Mouse (Mus musculus) kidney, embryonic 16.5 days (tissue): Measurements from ENCODE around the gene Zfp385c. TPM values are rescaled to one million over a fixed set of nuclear protein-coding genes. Genes with fewer than 3 reads are reported as not detected.

Experiments used
- ATAC-seq: fragments of 200-750 bp; cut with Nextera tagmentation; 2 replicates; pipeline ENCODE4 v1.8.0; 2017; ENCODE audit warnings: moderate TSS enrichment; ENCODE audit not compliant: low FRiP score, low TSS enrichment
- H3K27ac ChIP-seq: fragments of 300-500 bp; sonication (generic); 2 replicates; pipeline ENCODE4 v1.5.1; 2014; ENCODE audit warnings: low read length
- H3K27me3 ChIP-seq: fragments of 300-500 bp; sonication (generic); 2 replicates; pipeline ENCODE4 v1.6.1; 2014; ENCODE audit warnings: low read length, control low read depth, mixed read lengths; ENCODE audit not compliant: insufficient read depth
- H3K36me3 ChIP-seq: fragments of 300-500 bp; sonication (generic); 2 replicates; pipeline ENCODE4 v1.6.1; 2014; ENCODE audit warnings: low read length, control low read depth, mixed read lengths; ENCODE audit not compliant: insufficient read depth
- H3K4me1 ChIP-seq: fragments of 300-500 bp; sonication (generic); 2 replicates; pipeline ENCODE4 v1.6.1; 2014; ENCODE audit warnings: low read length, control low read depth, mixed read lengths; ENCODE audit not compliant: insufficient read depth
- H3K4me2 ChIP-seq: fragments of 300-500 bp; sonication (generic); replicated peaks from 2 replicates; pipeline ENCODE4 v1.6.1; 2014; ENCODE audit warnings: low read depth, low read length
- H3K4me3 ChIP-seq: fragments of 300-500 bp; sonication (generic); 2 replicates; pipeline ENCODE4 v1.5.1; 2014; ENCODE audit warnings: mild to moderate bottlenecking, low read length
- H3K9ac ChIP-seq: fragments of 300-500 bp; sonication (generic); replicated peaks from 2 replicates; pipeline ENCODE4 v1.6.1; 2014; ENCODE audit warnings: low read length
- H3K9me3 ChIP-seq: fragments of 300-500 bp; sonication (generic); 2 replicates; pipeline ENCODE4 v1.6.1; 2016; ENCODE audit warnings: low read length, control low read depth
- WGBS: fragments of 180-500 bp; shearing (Covaris S2); extraction: QIAGEN DNeasy Blood & Tissue Kit; methylation state at CpG from one replicate; pipeline ENCODE4 v1.1.7; 2014; 5-methylcytosine and 5-hydroxymethylcytosine counted together
- polyA plus RNA-seq: library from polyadenylated mRNA; unstranded; fragments of >200 nt; fragmentation: Nextera tagmentation; extraction: Ambion mirVana; gene quantifications from 2 replicates; pipeline ENCODE4 v1.2.1, GENCODE M21; 2015

Zfp385c gene
- polyA plus RNA-seq, 1 experiment from 2014 or later: 0.32 TPM

DNA sequence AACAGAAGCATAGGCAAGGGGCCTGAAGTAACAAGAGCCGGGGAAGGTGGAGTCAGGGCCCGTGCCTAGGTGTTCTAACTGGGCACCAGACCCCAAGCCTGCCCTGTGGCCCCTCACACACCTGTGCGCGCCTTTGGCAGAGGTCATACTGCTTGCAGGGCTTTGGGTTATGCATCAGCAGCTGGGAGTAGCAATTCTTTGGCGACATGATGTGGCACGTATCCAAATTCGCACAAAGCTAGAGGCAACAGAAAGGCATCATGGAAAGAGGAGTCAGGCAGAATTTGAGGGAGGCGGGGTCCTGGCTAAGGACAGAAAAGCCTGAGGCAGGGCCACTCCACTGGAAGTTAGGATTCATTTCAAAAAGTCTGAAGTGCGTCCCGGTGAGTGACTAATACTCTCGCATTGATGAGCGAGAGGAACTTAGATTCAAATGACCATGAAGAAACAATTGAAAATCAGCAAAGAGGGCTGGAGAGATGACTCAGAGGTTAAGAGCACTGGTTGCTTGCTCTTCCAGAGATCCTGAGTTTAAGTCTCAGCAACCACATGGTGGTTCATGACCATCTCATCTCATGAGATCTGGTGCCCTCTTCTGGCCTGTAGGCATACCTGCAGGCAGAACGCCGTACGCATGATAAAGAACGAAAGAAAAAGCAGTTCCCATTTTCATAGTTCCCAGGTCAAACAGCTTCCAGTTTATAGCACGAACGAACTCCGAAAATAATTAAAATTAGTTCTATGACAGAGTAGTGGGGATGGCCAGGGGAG is 10.0 kb upstream of the Zfp385c start:
- Histone ChIP-seq H3K4me1 (0 out of 2 replicates have a peak, but pooled peaks cover 3% of the 10 kb centered on the region), H3K4me2 (peak overlapping the region; percentile 45), H3K27ac (no peak overlapping the region), H3K27me3 (no peaks in the 10 kb centered on the region), H3K36me3 (peaks cover 22% of the 10 kb centered on the region), H3K9me3 (no peaks in the 10 kb centered on the region), H3K4me3 (0 out of 2 replicates have a peak overlapping the region, but pooled peaks have one; percentile 5), H3K9ac (no peak overlapping the region)
- peak; percentile 36; the same call in 1 of the 2 replicates for ATAC-seq
- 36% methylated on average over 19 of the region's 19 CpGs for WGBS

GRCm38 (mm10) chr11:100701301-100701700 is 9.0 kb upstream of the Zfp385c start:
- Histone ChIP-seq H3K4me1 (0 out of 2 replicates have a peak, but pooled peaks cover 3% of the 10 kb centered on the region), H3K4me3 (peak overlapping the region; percentile 26), H3K27me3 (no peaks in the 10 kb centered on the region), H3K9me3 (no peaks in the 10 kb centered on the region), H3K27ac (no peak overlapping the region), H3K4me2 (peak overlapping the region; percentile 41), H3K36me3 (peaks cover 17% of the 10 kb centered on the region; the same call in 1 of the 2 replicates), H3K9ac (0 out of 2 replicates have a peak overlapping the region, but pooled peaks have one; percentile 42)
- no peak for ATAC-seq
- 2% methylated on average over 14 of the region's 14 CpGs for WGBS

DNA sequence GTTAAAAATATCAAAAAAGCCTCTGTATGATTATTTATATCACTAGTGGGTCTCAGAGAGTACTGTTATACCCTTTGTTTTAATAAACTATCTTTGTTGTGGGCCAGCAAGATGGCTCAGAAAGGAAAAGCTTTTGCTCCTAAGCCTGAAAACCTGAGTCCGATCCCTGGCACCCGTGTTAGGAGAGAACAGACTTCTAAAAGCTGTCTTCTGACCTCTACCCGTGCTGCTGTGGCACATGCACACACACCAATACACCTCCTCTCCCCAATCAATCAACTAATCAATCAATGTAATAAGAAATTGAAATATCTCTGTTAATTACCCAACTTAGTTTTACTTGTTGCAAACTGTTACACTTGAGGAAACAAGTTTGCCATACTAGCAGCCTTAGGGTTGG is 8.5 kb upstream of the Zfp385c start:
- H3K4me2 ChIP-seq: peak overlapping the region; percentile 41; the same call in 1 of the 2 replicates
- H3K9me3 ChIP-seq: no peaks in the 10 kb centered on the region
- WGBS: 79% methylated on average over 3 of the region's 3 CpGs
- 0 out of 2 replicates have a peak, but pooled peaks cover 3% of the 10 kb centered on the region for H3K4me1 ChIP-seq
- H3K27ac ChIP-seq: no peak overlapping the region
- H3K27me3 ChIP-seq: no peaks in the 10 kb centered on the region
- ATAC-seq: no peak
- H3K9ac ChIP-seq: no peak overlapping the region
- H3K4me3 ChIP-seq: no peak overlapping the region
- peaks cover 11% of the 10 kb centered on the region; the same call in 1 of the 2 replicates for H3K36me3 ChIP-seq

DNA sequence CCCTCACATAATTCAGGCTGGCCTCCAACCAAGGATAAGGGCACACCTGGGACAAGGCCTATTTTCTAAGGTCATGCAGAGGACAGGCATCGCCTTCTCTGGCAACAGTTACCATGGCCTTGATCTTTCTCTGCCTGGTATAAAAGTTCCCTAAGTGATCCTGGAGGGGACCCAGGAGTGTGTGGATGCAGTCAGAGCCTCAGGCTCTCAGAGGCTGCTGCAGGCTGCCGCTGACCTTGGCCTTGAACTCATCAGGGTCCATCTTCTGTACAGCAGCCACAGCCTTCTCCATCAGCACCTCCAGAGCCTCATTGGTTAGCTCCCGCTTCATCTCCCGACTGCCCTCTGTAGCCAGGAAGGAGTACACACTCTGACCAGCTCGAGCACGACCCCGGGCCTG is 5.7 kb upstream of the Zfp385c start:
- 79% methylated on average over 7 of the region's 7 CpGs for WGBS
- Histone ChIP-seq H3K9me3 (no peaks in the 10 kb centered on the region), H3K36me3 (no peaks in the 10 kb centered on the region), H3K27me3 (no peaks in the 10 kb centered on the region), H3K4me3 (no peak overlapping the region), H3K4me1 (0 out of 2 replicates have a peak, but pooled peaks cover 3% of the 10 kb centered on the region), H3K4me2 (no peak overlapping the region), H3K9ac (no peak overlapping the region), H3K27ac (no peak overlapping the region)
- no peak for ATAC-seq

DNA sequence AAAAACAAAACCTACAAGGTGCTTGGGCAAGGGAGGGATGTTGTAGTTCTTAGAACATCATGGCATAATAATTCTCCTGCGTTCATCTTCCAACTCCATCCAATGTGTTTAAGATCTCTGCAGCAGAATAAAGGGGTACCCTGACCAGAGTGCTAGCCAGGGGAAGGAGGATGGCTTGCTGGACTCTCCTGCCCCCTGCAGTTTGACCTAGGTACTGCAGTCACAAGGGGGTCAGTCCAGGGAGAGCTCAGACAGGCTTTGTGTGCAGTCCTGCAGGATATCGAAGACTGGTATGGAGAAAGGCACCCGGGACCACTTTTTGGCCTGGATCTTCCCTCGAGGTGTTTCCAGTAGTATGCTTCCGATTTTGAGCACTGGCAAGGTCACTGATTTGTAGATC is 2.7 kb upstream of the Zfp385c start:
- Histone ChIP-seq H3K4me3 (no peak overlapping the region), H3K9ac (no peak overlapping the region), H3K9me3 (no peaks in the 10 kb centered on the region), H3K27me3 (peaks cover 2% of the 10 kb centered on the region; the same call in 1 of the 2 replicates), H3K27ac (no peak overlapping the region), H3K36me3 (no peaks in the 10 kb centered on the region), H3K4me2 (no peak overlapping the region), H3K4me1 (peaks cover 8% of the 10 kb centered on the region)
- ATAC-seq: no peak
- WGBS: 40% methylated on average over 5 of the region's 5 CpGs

DNA sequence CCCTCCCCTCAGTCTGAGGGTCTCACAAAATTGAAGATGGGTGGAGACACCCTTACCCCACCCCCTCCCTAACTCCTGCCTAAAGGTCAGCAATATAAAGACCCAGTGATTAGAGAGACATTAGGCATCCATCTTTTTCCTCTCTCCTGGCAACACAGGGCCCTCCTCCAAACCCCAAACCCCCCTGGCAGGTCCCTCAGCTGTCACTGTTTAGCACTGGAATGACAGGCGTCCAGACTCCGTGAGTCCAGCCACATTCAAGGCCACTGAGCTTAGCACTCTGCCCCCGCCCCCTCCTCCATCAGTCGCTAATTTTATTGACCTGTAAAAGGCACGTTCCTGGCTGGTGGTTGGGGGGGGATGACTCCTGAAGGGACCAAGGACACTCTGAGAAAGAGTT is 899 bp upstream of the Zfp385c start:
- ATAC-seq: no peak
- WGBS: 21% methylated on average over 5 of the region's 5 CpGs
- H3K27ac ChIP-seq: no peak overlapping the region

GRCm38 (mm10) chr11:100690389-100690788 is 1.9 kb downstream of the Zfp385c start:
- Histone ChIP-seq H3K27ac (no peak overlapping the region), H3K9me3 (no peaks in the 10 kb centered on the region), H3K4me1 (peaks cover 8% of the 10 kb centered on the region), H3K4me2 (no peak overlapping the region), H3K9ac (no peak overlapping the region), H3K4me3 (no peak overlapping the region), H3K36me3 (no peaks in the 10 kb centered on the region), H3K27me3 (peaks cover 2% of the 10 kb centered on the region; the same call in 1 of the 2 replicates)
- 74% methylated on average over 7 of the region's 7 CpGs for WGBS
- ATAC-seq: no peak

More for the DNA sequence above, 899 bp upstream of the Zfp385c start:
- H3K9ac ChIP-seq: no peak overlapping the region
- H3K9me3 ChIP-seq: no peaks in the 10 kb centered on the region
- no peak overlapping the region for H3K4me3 ChIP-seq
- H3K36me3 ChIP-seq: no peaks in the 10 kb centered on the region
- peaks cover 2% of the 10 kb centered on the region; the same call in 1 of the 2 replicates for H3K27me3 ChIP-seq
- no peak overlapping the region for H3K4me2 ChIP-seq
- H3K4me1 ChIP-seq: peaks cover 8% of the 10 kb centered on the region

DNA sequence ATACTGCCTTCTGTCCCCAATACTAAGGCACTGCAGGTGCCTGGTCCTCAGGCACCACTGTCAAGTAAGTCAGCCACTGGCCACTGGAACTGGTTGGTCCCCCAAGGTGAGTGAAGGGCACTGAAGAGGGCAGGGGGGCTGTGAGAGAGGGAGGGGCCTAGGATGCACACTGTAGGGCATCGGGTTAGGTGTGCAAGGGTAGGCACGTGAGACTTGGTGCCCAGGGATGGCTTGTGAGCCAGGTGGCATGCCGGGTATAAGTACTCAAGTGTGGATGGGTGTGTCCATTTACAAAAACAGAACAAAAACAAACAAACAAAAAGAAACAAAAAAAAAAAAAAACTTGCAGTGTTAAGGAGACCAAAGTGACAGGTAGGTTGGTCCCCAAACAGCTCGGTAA is 3.8 kb downstream of the Zfp385c start:
- Histone ChIP-seq H3K36me3 (no peaks in the 10 kb centered on the region), H3K27me3 (peaks cover 2% of the 10 kb centered on the region; the same call in 1 of the 2 replicates), H3K9me3 (no peaks in the 10 kb centered on the region), H3K4me1 (peaks cover 8% of the 10 kb centered on the region), H3K9ac (no peak overlapping the region), H3K4me3 (no peak overlapping the region), H3K4me2 (no peak overlapping the region), H3K27ac (no peak overlapping the region)
- WGBS: 64% methylated on average over 4 of the region's 4 CpGs
- no peak for ATAC-seq

DNA sequence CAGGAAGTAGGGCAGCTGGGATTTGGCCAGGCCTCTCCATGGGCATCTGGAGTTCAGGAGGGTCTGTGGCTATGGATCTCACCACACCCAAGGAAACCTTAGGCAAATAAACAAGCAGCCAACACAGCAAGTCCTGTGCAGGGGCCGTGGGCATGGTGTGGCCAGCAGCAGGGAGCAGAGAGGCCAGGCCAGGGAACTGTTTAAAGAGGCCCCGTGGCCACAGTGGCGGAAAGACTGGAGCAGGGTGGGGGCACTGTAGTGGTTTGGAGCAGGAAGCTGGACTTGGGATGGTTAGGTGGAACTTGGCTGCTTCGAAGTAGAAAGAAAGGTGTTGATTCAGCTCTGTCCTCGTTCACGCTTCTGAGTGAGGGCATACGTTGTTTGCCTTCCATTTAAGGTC is 5.0 kb downstream of the Zfp385c start:
- 72% methylated on average over 7 of the region's 7 CpGs for WGBS
- H3K4me3 ChIP-seq: no peak overlapping the region
- peaks cover 8% of the 10 kb centered on the region for H3K4me1 ChIP-seq
- H3K27ac ChIP-seq: no peak overlapping the region
- H3K4me2 ChIP-seq: no peak overlapping the region
- no peak for ATAC-seq
- no peaks in the 10 kb centered on the region for H3K9me3 ChIP-seq
- 0 out of 2 replicates have a peak, but pooled peaks cover 2% of the 10 kb centered on the region for H3K27me3 ChIP-seq
- H3K9ac ChIP-seq: no peak overlapping the region
- no peaks in the 10 kb centered on the region for H3K36me3 ChIP-seq

- no peak overlapping the region for H3K4me2 ChIP-seq
- no peak for ATAC-seq
- 84% methylated on average over 3 of the region's 3 CpGs for WGBS
- H3K36me3 ChIP-seq: no peaks in the 10 kb centered on the region
- H3K4me3 ChIP-seq: no peak overlapping the region
- no peaks in the 10 kb centered on the region for H3K9me3 ChIP-seq
- H3K27ac ChIP-seq: no peak overlapping the region
- H3K9ac ChIP-seq: no peak overlapping the region
- no peaks in the 10 kb centered on the region for H3K4me1 ChIP-seq
- no peaks in the 10 kb centered on the region for H3K27me3 ChIP-seq
Observed at GRCm38 (mm10) chr11:100685371-100685770, 6.9 kb downstream of the Zfp385c start.
